Mouse (Mus musculus) MEL (cell line): ENCODE data around the gene Habp4. TPM values are rescaled to one million over a fixed set of nuclear protein-coding genes. Genes with fewer than 3 reads are reported as not detected.

ENCODE experiments used
- DNase-seq: peaks from one replicate; pipeline ENCODE4 v3.0.0; 2011; ENCODE audit warnings: low read depth, low spot score
- H3K27ac ChIP-seq: 2 replicates; pipeline ENCODE4 v1.5.1; 2012; ENCODE audit warnings: low read depth, mild to moderate bottlenecking, control low read depth, low read length, moderate library complexity; ENCODE audit not compliant: control insufficient read depth
- H3K27me3 ChIP-seq, 2 experiments: fragments of 150-350 bp in 1 of 2; sonication (generic) in 1 of 2; 2 replicates each; pipeline ENCODE4 v1.6.1; 2012; ENCODE audit warnings: low read length in 2 of 2, mild to moderate bottlenecking in 2 of 2, improper control_type of control experiment in 1 of 2, moderate library complexity in 1 of 2; ENCODE audit not compliant: insufficient read depth in 2 of 2, control insufficient read depth in 1 of 2
- H3K36me3 ChIP-seq, 2 experiments: 2 replicates each; pipeline ENCODE4 v1.6.1; 2012 to 2014; ENCODE audit warnings: low read length in 2 of 2, improper control_type of control experiment in 1 of 2, inconsistent platforms in 1 of 2, mild to moderate bottlenecking in 1 of 2; ENCODE audit not compliant: insufficient read depth in 2 of 2, control insufficient read depth in 1 of 2
- H3K4me1 ChIP-seq, 2 experiments: fragments of 150-350 bp in 1 of 2; sonication (generic) in 1 of 2; 2 replicates each; pipeline ENCODE4 v1.6.1; 2012; ENCODE audit warnings: low read length in 2 of 2, improper control_type of control experiment in 1 of 2, mild to moderate bottlenecking in 1 of 2; ENCODE audit not compliant: insufficient read depth in 2 of 2, control insufficient read depth in 1 of 2
- H3K4me3 ChIP-seq, 2 experiments: fragments of 150-350 bp in 1 of 2; sonication (generic) in 1 of 2; 2 replicates each; pipeline ENCODE4 v1.5.1; 2012; ENCODE audit warnings: low read depth in 2 of 2, low read length in 2 of 2, mild to moderate bottlenecking in 2 of 2, moderate library complexity in 2 of 2, control low read depth in 1 of 2, improper control_type of control experiment in 1 of 2; ENCODE audit not compliant: control insufficient read depth in 1 of 2, insufficient read depth in 1 of 2
- H3K79me2 ChIP-seq: 2 replicates; pipeline ENCODE4 v1.6.1; 2012; ENCODE audit warnings: mild to moderate bottlenecking, low read length, moderate library complexity; ENCODE audit not compliant: control insufficient read depth, poor library complexity, insufficient read depth
- H3K9ac ChIP-seq: 2 replicates; pipeline ENCODE4 v1.6.1; 2012; ENCODE audit warnings: low read depth, mild to moderate bottlenecking, control low read depth, low read length, moderate library complexity; ENCODE audit not compliant: control insufficient read depth, poor library complexity, severe bottlenecking
- H3K9me3 ChIP-seq: fragments of 150-350 bp; sonication (generic); replicated peaks from 2 replicates; pipeline ENCODE4 v1.6.1; 2012; ENCODE audit warnings: mild to moderate bottlenecking, low read length, improper control_type of control experiment, moderate library complexity; ENCODE audit not compliant: insufficient read depth
- BHLHE40 ChIP-seq: IDR thresholded peaks from 2 replicates; pipeline ENCODE4 v1.6.1; 2012; ENCODE audit warnings: low read depth, mild to moderate bottlenecking, inconsistent platforms, low read length, improper control_type of control experiment, borderline replicate concordance
- CHD2 ChIP-seq: IDR thresholded peaks from 2 replicates; pipeline ENCODE4 v1.6.1; 2011; ENCODE audit warnings: low read length, improper control_type of control experiment
- ELF1 ChIP-seq: IDR thresholded peaks from 2 replicates; pipeline ENCODE4 v1.6.1; 2014; ENCODE audit warnings: low read depth, mild to moderate bottlenecking, inconsistent platforms, low read length, improper control_type of control experiment, moderate library complexity
- GATA1 ChIP-seq: IDR thresholded peaks from 2 replicates; pipeline ENCODE4 v1.6.1; 2011; ENCODE audit warnings: low read depth, low read length, improper control_type of control experiment
- JUND ChIP-seq: IDR thresholded peaks from 2 replicates; pipeline ENCODE4 v1.6.1; 2011; ENCODE audit warnings: low read depth, mild to moderate bottlenecking, improper control_type of control experiment, low read length
- KAT2A ChIP-seq: conservative IDR thresholded peaks from 2 replicates; pipeline ENCODE4 v1.6.1; 2012; ENCODE audit warnings: low read depth, low read length, improper control_type of control experiment, inconsistent platforms
- MAFK ChIP-seq: IDR thresholded peaks from 2 replicates; pipeline ENCODE4 v1.6.1; 2011; ENCODE audit warnings: low read depth, mild to moderate bottlenecking, low read length, improper control_type of control experiment, borderline replicate concordance
- MAX ChIP-seq: IDR thresholded peaks from 2 replicates; pipeline ENCODE4 v1.6.1; 2011; ENCODE audit warnings: low read length, improper control_type of control experiment
- MYB ChIP-seq: IDR thresholded peaks from 2 replicates; pipeline ENCODE4 v1.6.1; 2011; ENCODE audit warnings: mild to moderate bottlenecking, low read depth, low read length, improper control_type of control experiment
- NRF1 ChIP-seq: IDR thresholded peaks from 2 replicates; pipeline ENCODE4 v1.6.1; 2014; ENCODE audit warnings: low read depth, mild to moderate bottlenecking, inconsistent platforms, low read length, improper control_type of control experiment, moderate library complexity; ENCODE audit not compliant: poor library complexity, insufficient read depth, severe bottlenecking
- SIN3A ChIP-seq: IDR thresholded peaks from 2 replicates; pipeline ENCODE4 v1.6.1; 2012; ENCODE audit warnings: low read length, improper control_type of control experiment, inconsistent platforms
- TBP ChIP-seq: IDR thresholded peaks from 2 replicates; pipeline ENCODE4 v1.8.0; 2011; ENCODE audit warnings: low read depth, low read length, improper control_type of control experiment
- UBTF ChIP-seq: IDR thresholded peaks from 2 replicates; pipeline ENCODE4 v1.6.1; 2012; ENCODE audit warnings: low read depth, mild to moderate bottlenecking, inconsistent platforms, low read length, improper control_type of control experiment, moderate library complexity, borderline replicate concordance; ENCODE audit not compliant: insufficient read depth
- USF1 ChIP-seq: IDR thresholded peaks from 2 replicates; pipeline ENCODE4 v1.6.1; 2014; ENCODE audit warnings: low read depth, mild to moderate bottlenecking, inconsistent platforms, low read length, improper control_type of control experiment, moderate library complexity
- USF2 ChIP-seq, 2 experiments: IDR thresholded peaks; 2 replicates each; pipeline ENCODE4 v1.6.1; 2011 to 2012; ENCODE audit warnings: improper control_type of control experiment in 2 of 2, low read length in 2 of 2, borderline replicate concordance in 1 of 2, inconsistent platforms in 1 of 2, low read depth in 1 of 2, mild to moderate bottlenecking in 1 of 2; ENCODE audit not compliant: insufficient read depth in 1 of 2
- ZC3H11A ChIP-seq: IDR thresholded peaks from 2 replicates; pipeline ENCODE4 v1.6.1; 2012; ENCODE audit warnings: low read depth, mild to moderate bottlenecking, inconsistent platforms, low read length, improper control_type of control experiment
- polyA plus RNA-seq, 2 experiments: library from polyadenylated mRNA; stranded (reverse) in 1 of 2; unstranded in 1 of 2; fragments of >175 nt in 1 of 2; fragments of >200 nt in 1 of 2; gene quantifications; 2 replicates each; pipeline versions ENCODE4 v1.2.1 to v1.2.4; 2012; ENCODE audit warnings: low replicate concordance in 2 of 2, low read depth in 1 of 2; ENCODE audit not compliant: insufficient read length in 2 of 2, insufficient read depth in 1 of 2, missing spikeins in 1 of 2
- total RNA-seq: library from RNA; depleted of rRNA; stranded (reverse); fragments of 300-350 nt; gene quantifications from 2 replicates; pipeline ENCODE4 v1.2.3, GENCODE M21; 2012

Habp4 gene
- total and polyA plus RNA-seq, 3 experiments: 4.4 to 19.8 TPM; not detected in 1

DNA sequence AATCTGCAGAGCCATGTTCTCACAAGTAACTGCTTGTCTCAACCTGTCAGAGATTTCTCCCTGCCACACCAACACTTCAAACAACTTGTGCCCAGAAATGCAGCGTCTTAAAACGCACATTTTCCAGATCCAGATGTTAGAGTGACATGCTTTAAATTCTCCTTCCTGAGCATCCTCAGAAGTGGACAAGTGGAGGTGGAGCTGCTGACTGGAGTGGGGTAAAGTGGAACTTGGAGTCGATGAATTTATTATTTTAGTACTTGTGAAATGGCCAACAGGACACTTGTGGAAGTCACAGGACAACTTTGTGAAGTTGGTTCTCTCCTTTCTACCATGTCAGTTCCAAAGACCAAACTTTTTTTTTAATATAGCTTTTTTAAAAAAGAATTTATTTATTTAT lies 64.1 kb downstream of the Habp4 start:
- Histone ChIP-seq H3K36me3 (no peaks in the 10 kb centered on the region; a peak in 1 of 4 replicates), H3K9ac (no peak overlapping the region), H3K27ac (no peak overlapping the region), H3K9me3 (no peaks in the 10 kb centered on the region), H3K4me1 (no peaks in the 10 kb centered on the region), H3K4me3 (no peak overlapping the region), H3K79me2 (no peaks in the 10 kb centered on the region), H3K27me3 (no peaks in the 10 kb centered on the region)
- DNase-seq: no peak
- TF ChIP-seq MAX: no peak
- no peak for TF ChIP-seq MAFK
- no peak for TF ChIP-seq TBP
- no peak for TF ChIP-seq USF2 (IDR thresholded peaks at IDR 0.05; ENCODE audit: borderline replicate concordance in 1 of 2, insufficient read depth in 1 of 2, low read depth in 1 of 2, low read length in 2 of 2)
- TF ChIP-seq KAT2A: no peak
- TF ChIP-seq NRF1: no peak

DNA sequence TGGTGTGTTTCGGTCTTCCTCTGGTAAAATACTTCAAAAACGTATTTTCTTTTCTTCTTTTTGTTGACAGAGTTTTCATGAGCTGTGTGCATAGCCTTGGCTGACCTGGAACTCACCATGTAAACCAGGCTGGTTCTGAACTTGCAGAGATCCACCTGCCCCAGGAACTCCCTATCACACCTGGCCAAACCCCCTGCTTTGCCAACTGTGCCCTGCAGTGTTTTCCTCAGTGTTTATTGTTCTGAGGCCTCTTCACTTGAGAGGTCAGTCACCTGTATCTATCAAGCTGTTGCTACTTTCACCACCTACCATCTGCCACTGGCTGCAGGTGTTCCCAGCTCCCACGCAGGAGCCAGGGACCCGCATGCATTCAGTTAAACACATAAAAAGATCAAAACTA lies 65.1 kb downstream of the Habp4 start:
- no peak for TF ChIP-seq ELF1
- no peak for TF ChIP-seq JUND
- Histone ChIP-seq H3K27ac (no peak overlapping the region), H3K79me2 (no peaks in the 10 kb centered on the region), H3K9ac (no peak overlapping the region), H3K4me1 (no peaks in the 10 kb centered on the region), H3K27me3 (no peaks in the 10 kb centered on the region), H3K4me3 (no peak overlapping the region), H3K9me3 (no peaks in the 10 kb centered on the region), H3K36me3 (no peaks in the 10 kb centered on the region; a peak in 1 of 4 replicates)
- no peak for DNase-seq

DNA sequence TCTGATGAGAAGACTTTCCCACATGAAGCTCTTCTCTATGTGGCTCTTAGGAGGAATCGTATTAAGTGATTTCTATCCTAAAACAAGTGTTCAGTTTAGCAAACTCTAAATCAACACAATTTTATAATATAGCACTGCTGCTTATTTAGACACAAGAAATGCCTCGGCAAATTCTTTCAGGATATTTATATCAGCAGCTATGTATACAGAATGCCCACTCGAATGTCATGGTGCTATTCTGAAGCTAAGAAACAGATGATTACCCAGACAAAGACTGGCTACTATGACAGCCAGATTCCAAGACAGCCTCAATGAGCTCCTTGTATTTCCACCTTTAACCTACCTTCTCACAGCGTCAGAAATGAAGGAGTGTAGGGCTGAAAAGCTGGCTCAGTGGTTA lies 71.5 kb downstream of the Habp4 start:
- Histone ChIP-seq H3K79me2 (no peaks in the 10 kb centered on the region), H3K27ac (no peak overlapping the region), H3K4me3 (no peak overlapping the region), H3K4me1 (peaks cover 3 to 10% of the 10 kb centered on the region in 2 experiments; a peak in 3 of 4 replicates), H3K36me3 (peaks cover 0 to 18% of the 10 kb centered on the region in 2 experiments), H3K9ac (no peak overlapping the region), H3K27me3 (no peaks in the 10 kb centered on the region), H3K9me3 (no peaks in the 10 kb centered on the region)
- TF ChIP-seq TBP (no peak), MAFK (no peak), GATA1 (no peak), CHD2 (no peak), BHLHE40 (no peak), ZC3H11A (no peak), USF1 (no peak), UBTF (no peak), SIN3A (no peak), JUND (no peak), MYB (no peak)
- no peak for DNase-seq
